Mouse (Mus musculus): ENCODE data around the gene Cpeb1. TPM values are rescaled to one million over a fixed set of nuclear protein-coding genes. Genes with fewer than 3 reads are reported as not detected.

Cpeb1 gene
- polyA plus RNA-seq, 1 experiment from 2014 or later, result 1.0 TPM

GRCm38 (mm10) chr7:81343316-81343715, 111.9 kb downstream of the Cpeb1 start:
- peaks cover 5% of the 10 kb centered on the region for H3K36me3 ChIP-seq (replicated peaks; ENCODE audit: control insufficient read depth, insufficient read depth, low read depth, low read length)
- peak overlapping the region; percentile 50 for H3K4me2 ChIP-seq (ENCODE audit: low read depth, low read length)
- no peak overlapping the region for H3K27ac ChIP-seq (replicated peaks; ENCODE audit: low read depth, low read length)
- 39% methylated on average over 8 of the region's 8 CpGs for WGBS
- ATAC-seq (replicated peaks; ENCODE audit: insufficient number of reproducible peaks, low FRiP score, low TSS enrichment, low read depth) (no peak), DNase-seq (ENCODE audit: low spot score) (no peak)
- peak overlapping the region; percentile 96 for H3K4me3 ChIP-seq (ENCODE audit: low read depth, low read length)
- no peaks in the 10 kb centered on the region; the same call in none of the 2 replicates for H3K4me1 ChIP-seq (ENCODE audit: control insufficient read depth, insufficient read depth, low read length)
- no peaks in the 10 kb centered on the region for H3K27me3 ChIP-seq (ENCODE audit: control insufficient read depth, insufficient read depth, low read length)
- H3K9me3 ChIP-seq (replicated peaks; ENCODE audit: control insufficient read depth, low read length), result no peaks in the 10 kb centered on the region
- H3K9ac ChIP-seq (replicated peaks; ENCODE audit: low read length), result peak overlapping the region; percentile 99

- Histone ChIP-seq H3K4me2 (ENCODE audit: low read depth, low read length) (peak overlapping the region; percentile 50), H3K27ac (replicated peaks; ENCODE audit: low read depth, low read length) (no peak overlapping the region), H3K4me1 (ENCODE audit: control insufficient read depth, insufficient read depth, low read length) (no peaks in the 10 kb centered on the region; the same call in none of the 2 replicates), H3K36me3 (replicated peaks; ENCODE audit: control insufficient read depth, insufficient read depth, low read depth, low read length) (peaks cover 7% of the 10 kb centered on the region), H3K27me3 (ENCODE audit: control insufficient read depth, insufficient read depth, low read length) (no peaks in the 10 kb centered on the region), H3K9ac (replicated peaks; ENCODE audit: low read length) (no peak overlapping the region; the same call in 1 of the 2 replicates), H3K4me3 (ENCODE audit: low read depth, low read length) (peak overlapping the region; percentile 96; the same call in 1 of the 2 replicates), H3K9me3 (replicated peaks; ENCODE audit: control insufficient read depth, low read length) (no peaks in the 10 kb centered on the region)
- WGBS, result 75% methylated on average over 8 of the region's 8 CpGs
- no peak for DNase-seq (ENCODE audit: low spot score)
- no peak for ATAC-seq (replicated peaks; ENCODE audit: insufficient number of reproducible peaks, low FRiP score, low TSS enrichment, low read depth)
Observed at GRCm38 (mm10) chr7:81342356-81343094, 112.7 kb downstream of the Cpeb1 start.

- Histone ChIP-seq H3K4me3 (ENCODE audit: low read depth, low read length) (no peak overlapping the region), H3K4me2 (ENCODE audit: low read depth, low read length) (no peak overlapping the region), H3K27ac (replicated peaks; ENCODE audit: low read depth, low read length) (no peak overlapping the region), H3K4me1 (ENCODE audit: control insufficient read depth, insufficient read depth, low read length) (no peaks in the 10 kb centered on the region; the same call in none of the 2 replicates), H3K36me3 (replicated peaks; ENCODE audit: control insufficient read depth, insufficient read depth, low read depth, low read length) (peaks cover 7% of the 10 kb centered on the region), H3K9ac (replicated peaks; ENCODE audit: low read length) (no peak overlapping the region), H3K9me3 (replicated peaks; ENCODE audit: control insufficient read depth, low read length) (no peaks in the 10 kb centered on the region), H3K27me3 (ENCODE audit: control insufficient read depth, insufficient read depth, low read length) (no peaks in the 10 kb centered on the region)
- peak; percentile 54 for DNase-seq (ENCODE audit: low spot score)
- ATAC-seq (replicated peaks; ENCODE audit: insufficient number of reproducible peaks, low FRiP score, low TSS enrichment, low read depth), result no peak
- 58% methylated on average over 3 of the region's 3 CpGs for WGBS
Observed at GRCm38 (mm10) chr7:81341563-81341962, 113.7 kb downstream of the Cpeb1 start.

- H3K27me3 ChIP-seq (ENCODE audit: control insufficient read depth, insufficient read depth, low read length), result no peaks in the 10 kb centered on the region
- H3K4me1 ChIP-seq (ENCODE audit: control insufficient read depth, insufficient read depth, low read length), result no peaks in the 10 kb centered on the region; the same call in none of the 2 replicates
- no peaks in the 10 kb centered on the region for H3K9me3 ChIP-seq (replicated peaks; ENCODE audit: control insufficient read depth, low read length)
- H3K4me3 ChIP-seq (ENCODE audit: low read depth, low read length), result no peak overlapping the region
- DNase-seq (ENCODE audit: low spot score), result peak; percentile 75
- 87% methylated on average over 4 of the region's 4 CpGs for WGBS
- no peak for ATAC-seq (replicated peaks; ENCODE audit: insufficient number of reproducible peaks, low FRiP score, low TSS enrichment, low read depth)
- peaks cover 7% of the 10 kb centered on the region for H3K36me3 ChIP-seq (replicated peaks; ENCODE audit: control insufficient read depth, insufficient read depth, low read depth, low read length)
- H3K9ac ChIP-seq (replicated peaks; ENCODE audit: low read length), result no peak overlapping the region
- H3K27ac ChIP-seq (replicated peaks; ENCODE audit: low read depth, low read length), result no peak overlapping the region
- no peak overlapping the region for H3K4me2 ChIP-seq (ENCODE audit: low read depth, low read length)
Observed at GRCm38 (mm10) chr7:81339783-81340182, 115.5 kb downstream of the Cpeb1 start.

GRCm38 (mm10) chr7:81338522-81338873, 116.8 kb downstream of the Cpeb1 start:
- DNase-seq (ENCODE audit: low spot score) (no peak), ATAC-seq (replicated peaks; ENCODE audit: insufficient number of reproducible peaks, low FRiP score, low TSS enrichment, low read depth) (no peak)
- WGBS, result 86% methylated on average over 3 of the region's 3 CpGs
- H3K4me1 ChIP-seq (ENCODE audit: control insufficient read depth, insufficient read depth, low read length), result no peaks in the 10 kb centered on the region; the same call in 1 of the 2 replicates
- no peak overlapping the region for H3K4me3 ChIP-seq (ENCODE audit: low read depth, low read length)
- no peaks in the 10 kb centered on the region for H3K27me3 ChIP-seq (ENCODE audit: control insufficient read depth, insufficient read depth, low read length)
- peaks cover 7% of the 10 kb centered on the region for H3K36me3 ChIP-seq (replicated peaks; ENCODE audit: control insufficient read depth, insufficient read depth, low read depth, low read length)
- H3K4me2 ChIP-seq (ENCODE audit: low read depth, low read length), result no peak overlapping the region
- no peak overlapping the region for H3K9ac ChIP-seq (replicated peaks; ENCODE audit: low read length)
- no peak overlapping the region for H3K27ac ChIP-seq (replicated peaks; ENCODE audit: low read depth, low read length)
- H3K9me3 ChIP-seq (replicated peaks; ENCODE audit: control insufficient read depth, low read length), result no peaks in the 10 kb centered on the region

- H3K4me2 ChIP-seq (ENCODE audit: low read depth, low read length), result no peak overlapping the region
- no peak overlapping the region for H3K27ac ChIP-seq (replicated peaks; ENCODE audit: low read depth, low read length)
- DNase-seq (ENCODE audit: low spot score) (no peak), ATAC-seq (replicated peaks; ENCODE audit: insufficient number of reproducible peaks, low FRiP score, low TSS enrichment, low read depth) (no peak)
- H3K27me3 ChIP-seq (ENCODE audit: control insufficient read depth, insufficient read depth, low read length), result no peaks in the 10 kb centered on the region
- no peak overlapping the region for H3K4me3 ChIP-seq (ENCODE audit: low read depth, low read length)
- H3K36me3 ChIP-seq (replicated peaks; ENCODE audit: control insufficient read depth, insufficient read depth, low read depth, low read length), result peaks cover 7% of the 10 kb centered on the region
- no peaks in the 10 kb centered on the region; the same call in 1 of the 2 replicates for H3K4me1 ChIP-seq (ENCODE audit: control insufficient read depth, insufficient read depth, low read length)
- H3K9ac ChIP-seq (replicated peaks; ENCODE audit: low read length), result no peak overlapping the region
- 96% methylated on average over 21 of the region's 21 CpGs for WGBS
- no peaks in the 10 kb centered on the region for H3K9me3 ChIP-seq (replicated peaks; ENCODE audit: control insufficient read depth, low read length)
Observed at GRCm38 (mm10) chr7:81337785-81338521, 117.3 kb downstream of the Cpeb1 start.

- Histone ChIP-seq H3K4me1 (ENCODE audit: control insufficient read depth, insufficient read depth, low read length) (no peaks in the 10 kb centered on the region), H3K27ac (replicated peaks; ENCODE audit: low read depth, low read length) (no peak overlapping the region; the same call in 1 of the 2 replicates), H3K9ac (replicated peaks; ENCODE audit: low read length) (no peak overlapping the region), H3K4me2 (ENCODE audit: low read depth, low read length) (no peak overlapping the region), H3K9me3 (replicated peaks; ENCODE audit: control insufficient read depth, low read length) (no peaks in the 10 kb centered on the region), H3K36me3 (replicated peaks; ENCODE audit: control insufficient read depth, insufficient read depth, low read depth, low read length) (peaks cover 3% of the 10 kb centered on the region; the same call in 1 of the 2 replicates), H3K27me3 (ENCODE audit: control insufficient read depth, insufficient read depth, low read length) (no peaks in the 10 kb centered on the region), H3K4me3 (ENCODE audit: low read depth, low read length) (no peak overlapping the region)
- ATAC-seq (replicated peaks; ENCODE audit: insufficient number of reproducible peaks, low FRiP score, low TSS enrichment, low read depth), result no peak
- 35% methylated on average over 8 of the region's 8 CpGs for WGBS
- peak; percentile 82 for DNase-seq (ENCODE audit: low spot score)
Observed at GRCm38 (mm10) chr7:81336432-81336786, 118.9 kb downstream of the Cpeb1 start.

Measured in embryonic facial prominence, embryonic 11.5 days (tissue).